Mouse (Mus musculus) inflammation-experienced regulatory T-cells, adult 6 months (primary cell): ENCODE results near the gene Slc3a2. TPM values are rescaled to one million over a fixed set of nuclear protein-coding genes. Genes with fewer than 3 reads are reported as not detected.
A peak's percentile ranks its signal among the peaks of the same experiment; 100 is the strongest.
"Not testable (repeated sequence)": the region's sequence is repeated elsewhere in the genome, so short reads cannot be mapped to it uniquely, and the experiment has no call there.

Experiments
- ATAC-seq: one replicate; pipeline ENCODE4 v1.8.0; 2017
- polyA plus RNA-seq, 3 experiments: library from polyadenylated mRNA; unstranded; fragments of 100-300 nt; shearing (Covaris generic); gene quantifications; one replicate each; pipeline ENCODE4 v1.2.1; 2017

The Slc3a2 gene
- polyA plus RNA-seq, 3 experiments from 2014 or later: 60.5 to 74.4 (median 68.9) TPM

GRCm38 (mm10) chr19:8727495-8728114 is 4.4 kb upstream of the Slc3a2 start:
- ATAC-seq: no peak

- no peak for ATAC-seq
Measured at GRCm38 (mm10) chr19:8726609-8727390, 3.6 kb upstream of the Slc3a2 start.

DNA sequence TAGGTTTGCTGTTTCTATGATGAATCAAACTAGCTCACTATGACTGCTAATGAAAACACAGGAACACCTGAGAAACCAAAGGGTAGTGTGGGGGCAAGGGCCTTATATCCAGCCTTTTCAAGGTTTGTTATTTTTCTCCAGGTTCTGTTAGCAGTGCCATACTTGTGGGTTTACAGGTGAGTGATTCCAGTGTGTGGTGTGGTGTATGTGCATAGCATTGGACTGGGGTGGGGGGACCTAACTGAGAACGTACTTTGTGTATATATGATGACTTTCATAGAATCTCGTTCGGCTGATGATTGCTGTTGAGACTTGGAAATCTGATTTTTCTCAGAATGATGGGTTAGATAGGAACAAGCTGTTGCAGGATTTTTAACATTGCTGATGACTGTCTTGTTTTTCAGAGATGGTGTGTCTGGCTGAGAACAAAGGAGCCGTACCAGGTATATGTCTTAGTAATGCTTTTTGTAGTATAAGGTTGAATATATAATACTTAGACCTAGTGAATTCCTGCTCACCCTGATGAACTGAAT is 2.0 kb upstream of the Slc3a2 start:
- ATAC-seq: no peak

GRCm38 (mm10) chr19:8724392-8724791 is 1.2 kb upstream of the Slc3a2 start:
- ATAC-seq: no peak

DNA sequence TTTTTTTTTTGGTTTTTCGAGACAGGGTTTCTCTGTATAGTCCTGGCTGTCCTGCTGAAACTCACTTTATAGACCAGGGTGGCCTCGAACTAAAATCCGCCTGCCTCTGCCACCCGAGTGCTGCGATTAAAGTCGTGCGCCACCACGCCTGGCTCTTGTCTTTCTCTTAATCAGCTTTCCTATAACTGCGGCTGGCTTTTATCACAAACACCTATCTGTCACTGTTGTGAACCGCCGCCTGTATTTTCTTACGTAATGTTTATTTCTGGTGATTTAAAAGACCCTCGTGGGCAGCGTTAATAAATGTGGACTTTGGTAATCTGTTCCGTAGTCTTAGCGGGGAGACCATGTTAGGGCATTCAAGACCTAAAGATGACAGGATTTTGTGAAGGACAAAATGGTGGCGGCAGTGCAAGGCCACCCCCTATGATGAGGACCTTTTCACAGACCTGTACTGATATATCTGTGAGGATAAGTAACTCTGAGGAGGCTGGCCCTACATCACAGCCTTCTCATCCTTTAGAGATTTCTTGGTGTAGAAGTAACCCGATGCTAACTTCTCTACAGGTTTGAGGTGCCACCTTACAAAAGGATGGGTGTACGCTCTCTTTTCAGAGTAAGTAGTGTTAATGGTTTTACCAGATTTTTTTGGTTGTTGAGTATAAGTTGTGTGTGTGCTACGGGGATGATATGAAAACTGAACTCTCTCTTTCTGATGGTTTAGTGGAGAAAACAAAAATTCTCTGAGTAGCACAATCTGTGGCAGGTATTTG is 591 bp upstream of the Slc3a2 start:
- ATAC-seq: no peak

- ATAC-seq: no peak
Measured at GRCm38 (mm10) chr19:8722559-8722906, 636 bp downstream of the Slc3a2 start.

DNA sequence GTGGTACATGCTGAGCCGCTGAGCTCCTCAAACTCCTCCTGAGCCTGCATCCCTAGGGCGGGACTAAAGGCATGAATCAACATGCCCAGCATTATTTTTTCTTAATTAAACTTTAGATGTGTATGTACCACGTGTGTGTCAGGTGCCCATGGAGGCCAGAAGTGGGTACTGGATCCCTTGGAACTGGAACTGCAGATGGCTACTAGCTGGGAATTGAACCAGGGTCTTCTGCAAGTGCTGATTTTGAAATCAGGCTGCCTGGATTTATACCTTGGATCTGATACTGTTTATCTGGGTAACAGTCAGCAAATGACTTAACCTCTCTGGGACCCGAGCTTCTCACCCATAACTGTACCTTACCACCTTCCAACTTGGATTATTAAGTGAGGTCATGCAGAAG is 1.1 kb downstream of the Slc3a2 start:
- no peak for ATAC-seq

GRCm38 (mm10) chr19:8721378-8721777 is 1.8 kb downstream of the Slc3a2 start:
- no peak for ATAC-seq

DNA sequence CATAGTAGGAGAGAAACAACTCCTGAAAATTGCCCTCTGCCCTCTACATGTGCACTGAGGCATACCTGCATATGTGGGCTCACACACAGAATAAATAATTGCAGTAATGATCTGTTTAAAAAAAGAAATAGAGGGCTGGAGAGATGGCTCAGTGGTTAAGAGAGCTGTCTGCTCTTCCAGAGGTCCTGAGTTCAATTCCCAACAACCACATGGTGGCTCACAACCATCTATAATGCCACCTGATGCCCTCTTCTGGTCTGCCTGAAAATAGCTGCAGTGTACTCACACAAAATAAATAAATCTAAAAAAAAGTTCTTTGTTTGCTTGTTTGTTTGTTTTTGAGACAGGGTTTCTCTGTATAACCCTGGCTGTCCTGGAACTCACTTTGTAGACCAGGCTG is 4.1 kb downstream of the Slc3a2 start:
- ATAC-seq: not testable (repeated sequence)

DNA sequence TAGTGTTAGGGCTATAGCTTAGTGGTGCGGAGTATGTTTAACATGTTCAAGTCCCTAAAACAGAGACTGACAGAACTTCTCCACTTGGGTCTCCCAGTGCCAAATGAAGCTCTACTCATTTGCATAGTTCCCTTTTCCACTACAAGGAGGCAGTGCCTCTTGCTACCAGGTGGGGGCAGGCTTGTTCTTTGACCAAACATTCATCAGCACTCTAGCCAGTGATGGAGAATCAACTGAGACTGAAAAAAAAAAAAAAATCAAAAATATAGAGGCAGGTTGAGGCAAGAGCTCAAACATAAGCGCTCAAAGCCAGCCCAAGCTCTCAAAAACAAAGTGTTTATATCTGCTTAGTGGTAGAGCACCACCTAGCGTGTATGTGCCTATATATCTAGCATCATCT is 4.8 kb downstream of the Slc3a2 start:
- ATAC-seq: peak; percentile 28

- ATAC-seq: no peak
Measured at GRCm38 (mm10) chr19:8716767-8717475, 6.2 kb downstream of the Slc3a2 start.

- no peak for ATAC-seq
Measured at GRCm38 (mm10) chr19:8715868-8716766, 7.1 kb downstream of the Slc3a2 start.

DNA sequence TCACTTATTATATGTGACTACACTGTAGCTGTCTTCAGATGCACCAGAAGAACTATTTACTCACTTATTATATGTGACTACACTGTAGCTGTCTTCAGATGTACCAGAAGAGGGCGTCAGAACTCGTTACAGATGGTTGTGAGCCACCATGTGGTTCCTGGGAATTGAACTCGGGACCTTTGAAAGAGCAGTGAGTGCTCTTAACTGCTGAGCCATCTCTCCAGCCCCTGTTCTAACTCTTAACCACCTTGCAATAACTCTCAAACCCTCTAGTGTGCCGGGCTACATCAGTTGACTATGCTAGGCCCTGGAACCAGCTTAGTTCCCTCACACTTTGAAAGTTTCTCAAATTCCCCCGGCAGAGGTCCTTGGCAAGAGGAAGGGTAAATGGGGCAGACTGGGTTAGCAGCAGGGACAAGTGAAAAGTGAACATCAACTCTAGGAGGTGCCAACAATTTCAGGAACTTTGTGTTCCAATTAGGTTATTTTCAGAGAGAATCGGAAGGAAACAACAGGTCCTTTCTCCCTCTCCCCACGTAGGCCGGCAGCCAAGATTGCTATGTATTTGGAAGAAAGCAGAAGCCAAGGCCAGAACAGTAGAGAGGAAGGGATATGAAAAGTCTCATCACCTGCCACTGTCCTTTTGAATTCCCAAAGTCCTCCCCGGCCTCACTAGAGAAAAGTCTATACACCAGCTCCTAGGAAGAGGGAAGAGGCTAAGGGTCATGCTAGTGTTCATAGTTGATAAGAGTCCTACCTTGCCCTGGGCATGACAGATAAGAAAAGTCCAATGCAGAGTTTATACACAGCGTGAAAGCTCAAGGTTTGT is 8.3 kb downstream of the Slc3a2 start:
- no peak for ATAC-seq

DNA sequence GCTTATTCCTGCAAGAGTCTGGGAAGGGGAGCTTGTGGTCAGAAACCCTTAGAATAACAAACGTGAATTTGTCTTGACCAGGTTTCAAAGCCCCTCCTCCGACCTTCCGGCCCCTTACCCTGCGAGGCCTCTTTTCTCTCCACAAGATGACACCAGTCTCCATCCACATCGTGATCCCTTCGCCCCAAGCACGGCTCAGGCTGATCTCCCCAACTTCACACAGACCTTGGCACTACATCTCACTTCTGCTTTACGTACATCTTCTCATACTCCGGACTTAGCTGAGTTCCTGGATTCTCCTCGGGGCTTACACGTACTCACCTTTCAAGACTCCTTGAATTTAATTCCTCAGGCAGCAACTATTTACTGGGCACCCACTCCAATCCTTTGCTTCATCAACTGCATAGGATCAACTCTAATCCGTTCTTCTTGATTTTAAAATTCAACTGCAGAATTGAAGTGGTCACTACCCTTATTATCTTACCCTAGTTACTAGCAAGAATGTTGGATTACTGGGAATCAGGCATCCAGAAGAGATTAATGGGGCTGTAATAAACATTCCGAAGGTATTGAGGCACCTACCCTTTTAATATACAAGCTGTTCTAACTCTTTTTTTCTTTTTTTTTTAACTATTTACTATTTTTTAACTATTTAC is 9.0 kb downstream of the Slc3a2 start:
- ATAC-seq: no peak

DNA sequence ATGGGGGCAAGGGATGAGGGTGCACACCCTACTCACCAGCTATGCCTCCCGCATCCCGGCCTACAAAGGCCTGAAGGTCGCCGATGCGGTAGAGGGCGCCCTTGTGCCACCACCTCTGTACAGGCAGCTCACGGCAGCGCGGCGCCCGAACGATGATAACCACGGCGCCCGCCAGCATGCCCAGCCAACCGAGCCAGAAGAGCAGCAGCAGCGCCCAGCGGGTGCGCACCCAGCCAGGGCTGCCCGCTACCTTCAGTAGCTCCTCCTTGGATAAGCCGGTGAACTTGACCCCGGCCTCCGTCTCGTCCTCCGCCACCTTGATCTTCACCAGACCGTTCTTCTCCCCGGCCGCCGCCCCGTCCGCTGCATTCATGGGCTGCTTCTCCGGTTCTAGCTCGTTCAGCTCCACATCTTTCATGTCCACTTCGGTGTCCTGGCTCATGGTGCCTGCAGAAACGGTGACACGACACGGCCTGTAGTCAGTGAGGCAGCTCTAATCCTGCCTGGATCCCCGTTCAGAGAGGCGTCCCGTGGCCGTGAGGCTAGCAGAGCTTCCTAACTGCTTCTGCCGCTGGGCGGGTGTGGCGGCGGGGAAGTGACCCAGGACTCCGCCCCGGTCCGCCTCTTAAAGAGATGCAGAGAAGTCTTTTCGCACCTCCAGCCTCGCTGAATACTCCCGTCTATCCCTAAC is 9.7 kb downstream of the Slc3a2 start:
- ATAC-seq: peak; percentile 63

DNA sequence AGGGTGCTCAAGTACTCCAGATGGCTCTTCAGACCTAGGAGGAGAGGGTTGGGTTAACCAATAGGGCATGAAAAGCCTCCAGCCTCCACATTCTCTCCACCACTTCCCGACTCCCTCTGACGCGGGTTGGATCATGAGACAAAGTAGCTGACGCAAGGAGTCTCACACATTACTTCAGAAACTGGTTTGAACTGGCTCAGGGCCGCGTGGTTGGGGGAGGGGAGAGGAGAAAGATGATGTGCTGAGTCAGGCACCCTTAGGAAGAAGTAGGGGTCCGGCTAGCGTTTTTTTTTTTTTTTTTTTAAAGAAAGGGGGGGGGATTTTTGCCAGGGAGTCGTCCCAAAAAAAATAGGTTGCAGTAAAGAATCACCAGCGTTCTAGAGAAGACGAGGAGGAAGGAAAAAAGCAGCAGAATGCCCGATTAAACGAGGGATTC is 10.3 kb downstream of the Slc3a2 start:
- peak; percentile 63 for ATAC-seq

GRCm38 (mm10) chr19:8711949-8712869 is 11.0 kb downstream of the Slc3a2 start:
- peak; percentile 69 for ATAC-seq

DNA sequence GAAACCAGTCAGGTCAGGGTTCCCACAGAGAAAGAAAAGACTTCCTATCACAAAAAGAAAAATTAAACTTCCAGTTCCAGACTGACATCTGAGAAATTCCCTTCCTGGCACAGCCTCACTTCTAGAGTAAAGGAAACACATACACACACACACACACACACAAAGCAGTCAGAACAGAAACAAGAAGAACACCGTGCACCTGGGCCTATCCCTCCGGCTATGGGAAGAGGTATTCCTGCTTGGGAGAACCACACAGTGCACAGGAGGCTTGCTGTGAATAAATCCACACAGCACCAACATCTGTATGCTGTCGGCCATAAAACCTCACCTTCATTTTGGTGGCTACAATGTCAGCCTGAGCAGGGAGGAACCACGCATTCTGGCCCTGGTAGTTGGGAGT is 11.7 kb downstream of the Slc3a2 start:
- no peak for ATAC-seq
